Mouse (Mus musculus) layer of hippocampus, postnatal 10 days (tissue): Measurements from ENCODE around the gene 4430402I18Rik. TPM values are rescaled to one million over a fixed set of nuclear protein-coding genes. Genes with fewer than 3 reads are reported as not detected.

Experiments used
- DNase-seq, 2 experiments: peaks; one replicate each; pipeline ENCODE4 v3.0.0; 2021; ENCODE audit warnings: low spot score in 2 of 2
- total RNA-seq, 2 experiments: library from RNA; stranded (reverse); gene quantifications; 2 replicates each; pipeline ENCODE4 v1.2.3; 2021

Gene 4430402I18Rik
- total RNA-seq, 2 experiments from 2014 or later, result 4.2 to 9.8 TPM

- no peak for DNase-seq
Measured at GRCm38 (mm10) chr19:28969231-28969630, 1.6 kb upstream of the 4430402I18Rik start.

- no peak for DNase-seq
Measured at GRCm38 (mm10) chr19:28968178-28968577, 578 bp upstream of the 4430402I18Rik start.

GRCm38 (mm10) chr19:28964552-28964903, 3.1 kb downstream of the 4430402I18Rik start:
- DNase-seq, result no peak

- DNase-seq, result peak; percentile 71 to 82
Measured at GRCm38 (mm10) chr19:28963842-28964551, 3.6 kb downstream of the 4430402I18Rik start, which contains the start of gene Plpp6. TSS of gene Plpp6 (plus strand) at chr19:28963953.

- no peak for DNase-seq
Measured at GRCm38 (mm10) chr19:28963513-28963841, 4.1 kb downstream of the 4430402I18Rik start.

- no peak for DNase-seq
Measured at GRCm38 (mm10) chr19:28963113-28963512, 4.5 kb downstream of the 4430402I18Rik start.

- no peak for DNase-seq
Measured at GRCm38 (mm10) chr19:28951251-28951650, 16.3 kb downstream of the 4430402I18Rik start.

- DNase-seq, result no peak
Measured at GRCm38 (mm10) chr19:28947311-28947710, 20.3 kb downstream of the 4430402I18Rik start.

- DNase-seq, result no peak
Measured at GRCm38 (mm10) chr19:28946782-28947181, 20.8 kb downstream of the 4430402I18Rik start.

GRCm38 (mm10) chr19:28941271-28941670, 26.3 kb downstream of the 4430402I18Rik start:
- no peak for DNase-seq

GRCm38 (mm10) chr19:28940135-28940874, 27.3 kb downstream of the 4430402I18Rik start:
- no peak for DNase-seq

GRCm38 (mm10) chr19:28934897-28935296, 32.7 kb downstream of the 4430402I18Rik start:
- no peak for DNase-seq

GRCm38 (mm10) chr19:28929034-28929433, 38.6 kb downstream of the 4430402I18Rik start:
- no peak for DNase-seq

GRCm38 (mm10) chr19:28927396-28927795, 40.2 kb downstream of the 4430402I18Rik start:
- no peak for DNase-seq

- DNase-seq, result no peak
Measured at GRCm38 (mm10) chr19:28926366-28926765, 41.2 kb downstream of the 4430402I18Rik start.

GRCm38 (mm10) chr19:28917839-28918238, 49.8 kb downstream of the 4430402I18Rik start:
- DNase-seq, result no peak

GRCm38 (mm10) chr19:28916492-28916891, 51.1 kb downstream of the 4430402I18Rik start:
- no peak for DNase-seq

- no peak for DNase-seq
Measured at GRCm38 (mm10) chr19:28915602-28916250, 51.9 kb downstream of the 4430402I18Rik start.

GRCm38 (mm10) chr19:28914598-28914997, 53.0 kb downstream of the 4430402I18Rik start:
- DNase-seq, result no peak

GRCm38 (mm10) chr19:28908693-28909092, 58.9 kb downstream of the 4430402I18Rik start:
- no peak for DNase-seq

GRCm38 (mm10) chr19:28908186-28908585, 59.4 kb downstream of the 4430402I18Rik start:
- DNase-seq, result no peak

GRCm38 (mm10) chr19:28903536-28904119, 64.0 kb downstream of the 4430402I18Rik start:
- DNase-seq, result no peak
